Mouse (Mus musculus): ENCODE data around the gene B4galnt1. TPM values are rescaled to one million over a fixed set of nuclear protein-coding genes. Genes with fewer than 3 reads are reported as not detected.

Gene B4galnt1
- polyA plus RNA-seq, 1 experiment from 2014 or later = 27.2 TPM

DNA sequence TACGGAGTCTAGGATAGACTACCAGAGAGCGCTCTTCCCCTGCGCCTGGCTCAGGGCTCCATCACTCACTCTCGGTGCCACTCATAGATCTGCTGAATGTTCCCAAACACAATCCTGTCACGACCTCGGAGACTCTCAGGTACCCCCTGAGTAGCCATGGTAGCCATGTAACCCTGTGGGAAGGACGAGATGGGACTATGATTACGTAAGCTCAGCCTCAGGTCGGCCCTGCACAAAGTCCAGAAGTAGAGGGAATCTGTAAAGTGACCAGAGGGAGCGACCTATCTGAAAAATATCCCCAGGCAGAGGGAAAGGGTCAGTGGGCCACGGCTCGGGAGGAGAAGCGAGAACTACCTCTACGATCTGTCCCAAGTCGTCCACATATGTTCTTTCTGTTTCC is 20.5 kb downstream of the B4galnt1 start:
- no peak overlapping the region for H3K4me3 ChIP-seq (ENCODE audit: low read depth, low read length)
- no peaks in the 10 kb centered on the region for H3K36me3 ChIP-seq (replicated peaks; ENCODE audit: insufficient read depth, low read length)
- H3K27me3 ChIP-seq (ENCODE audit: insufficient read depth, low read length) = peaks cover 71% of the 10 kb centered on the region
- H3K4me1 ChIP-seq (ENCODE audit: insufficient read depth) = peaks cover 31% of the 10 kb centered on the region
- peak overlapping the region; percentile 13; the same call in 1 of the 2 replicates for H3K4me2 ChIP-seq (ENCODE audit: low read depth, low read length)
- no peaks in the 10 kb centered on the region; the same call in 1 of the 2 replicates for H3K9me3 ChIP-seq (ENCODE audit: low read length)
- no peak overlapping the region for H3K27ac ChIP-seq (ENCODE audit: low read depth)
- no peak for DNase-seq
- TF ChIP-seq EP300 (IDR thresholded peaks at IDR 0.05; ENCODE audit: low read depth) (no peak), CTCF (IDR thresholded peaks at IDR 0.05; ENCODE audit: low read depth) (no peak)
- no peak overlapping the region for H3K9ac ChIP-seq (replicated peaks)
- no peak for ATAC-seq
- WGBS (ENCODE audit: insufficient replicate concordance) = 67% methylated on average over 15 of the region's 15 CpGs

GRCm38 (mm10) chr10:127186451-127186850 is 21.4 kb downstream of the B4galnt1 start:
- peaks cover 31% of the 10 kb centered on the region for H3K4me1 ChIP-seq (ENCODE audit: insufficient read depth)
- no peak overlapping the region for H3K9ac ChIP-seq (replicated peaks)
- no peaks in the 10 kb centered on the region for H3K36me3 ChIP-seq (replicated peaks; ENCODE audit: insufficient read depth, low read length)
- TF ChIP-seq CTCF (IDR thresholded peaks at IDR 0.05; ENCODE audit: low read depth) (peak; percentile 73), EP300 (IDR thresholded peaks at IDR 0.05; ENCODE audit: low read depth) (no peak)
- no peaks in the 10 kb centered on the region; the same call in 1 of the 2 replicates for H3K9me3 ChIP-seq (ENCODE audit: low read length)
- WGBS (ENCODE audit: insufficient replicate concordance) = 53% methylated on average over 1 of the region's 1 CpGs
- H3K27me3 ChIP-seq (ENCODE audit: insufficient read depth, low read length) = peaks cover 62% of the 10 kb centered on the region
- H3K27ac ChIP-seq (ENCODE audit: low read depth) = no peak overlapping the region
- no peak overlapping the region for H3K4me3 ChIP-seq (ENCODE audit: low read depth, low read length)
- ATAC-seq (no peak), DNase-seq (no peak)
- H3K4me2 ChIP-seq (ENCODE audit: low read depth, low read length) = no peak overlapping the region

GRCm38 (mm10) chr10:127187371-127188078 is 22.5 kb downstream of the B4galnt1 start:
- no peak for DNase-seq
- no peak overlapping the region for H3K4me3 ChIP-seq (ENCODE audit: low read depth, low read length)
- no peak overlapping the region for H3K27ac ChIP-seq (ENCODE audit: low read depth)
- H3K27me3 ChIP-seq (ENCODE audit: insufficient read depth, low read length) = peaks cover 57% of the 10 kb centered on the region
- WGBS (ENCODE audit: insufficient replicate concordance) = 65% methylated on average over 10 of the region's 10 CpGs
- peaks cover 31% of the 10 kb centered on the region for H3K4me1 ChIP-seq (ENCODE audit: insufficient read depth)
- no peaks in the 10 kb centered on the region for H3K36me3 ChIP-seq (replicated peaks; ENCODE audit: insufficient read depth, low read length)
- no peak for TF ChIP-seq EP300 (IDR thresholded peaks at IDR 0.05; ENCODE audit: low read depth)
- no peaks in the 10 kb centered on the region; the same call in 1 of the 2 replicates for H3K9me3 ChIP-seq (ENCODE audit: low read length)
- no peak overlapping the region for H3K9ac ChIP-seq (replicated peaks)
- H3K4me2 ChIP-seq (ENCODE audit: low read depth, low read length) = peak overlapping the region; percentile 90
- no peak for ATAC-seq

- peak overlapping the region; percentile 63 for H3K9ac ChIP-seq (replicated peaks)
- DNase-seq = no peak
- H3K4me1 ChIP-seq (ENCODE audit: insufficient read depth) = peaks cover 31% of the 10 kb centered on the region
- no peaks in the 10 kb centered on the region; the same call in 1 of the 2 replicates for H3K9me3 ChIP-seq (ENCODE audit: low read length)
- H3K4me3 ChIP-seq (ENCODE audit: low read depth, low read length) = peak overlapping the region; percentile 60
- no peak for ATAC-seq
- no peak overlapping the region for H3K27ac ChIP-seq (ENCODE audit: low read depth)
- H3K4me2 ChIP-seq (ENCODE audit: low read depth, low read length) = peak overlapping the region; percentile 90
- no peak for TF ChIP-seq EP300 (IDR thresholded peaks at IDR 0.05; ENCODE audit: low read depth)
- no peak for TF ChIP-seq CTCF (IDR thresholded peaks at IDR 0.05; ENCODE audit: low read depth)
- peaks cover 53% of the 10 kb centered on the region for H3K27me3 ChIP-seq (ENCODE audit: insufficient read depth, low read length)
- H3K36me3 ChIP-seq (replicated peaks; ENCODE audit: insufficient read depth, low read length) = no peaks in the 10 kb centered on the region
- WGBS (ENCODE audit: insufficient replicate concordance) = 3% methylated on average over 20 of the region's 21 CpGs
Measured at GRCm38 (mm10) chr10:127188079-127188453, 23.0 kb downstream of the B4galnt1 start.

DNA sequence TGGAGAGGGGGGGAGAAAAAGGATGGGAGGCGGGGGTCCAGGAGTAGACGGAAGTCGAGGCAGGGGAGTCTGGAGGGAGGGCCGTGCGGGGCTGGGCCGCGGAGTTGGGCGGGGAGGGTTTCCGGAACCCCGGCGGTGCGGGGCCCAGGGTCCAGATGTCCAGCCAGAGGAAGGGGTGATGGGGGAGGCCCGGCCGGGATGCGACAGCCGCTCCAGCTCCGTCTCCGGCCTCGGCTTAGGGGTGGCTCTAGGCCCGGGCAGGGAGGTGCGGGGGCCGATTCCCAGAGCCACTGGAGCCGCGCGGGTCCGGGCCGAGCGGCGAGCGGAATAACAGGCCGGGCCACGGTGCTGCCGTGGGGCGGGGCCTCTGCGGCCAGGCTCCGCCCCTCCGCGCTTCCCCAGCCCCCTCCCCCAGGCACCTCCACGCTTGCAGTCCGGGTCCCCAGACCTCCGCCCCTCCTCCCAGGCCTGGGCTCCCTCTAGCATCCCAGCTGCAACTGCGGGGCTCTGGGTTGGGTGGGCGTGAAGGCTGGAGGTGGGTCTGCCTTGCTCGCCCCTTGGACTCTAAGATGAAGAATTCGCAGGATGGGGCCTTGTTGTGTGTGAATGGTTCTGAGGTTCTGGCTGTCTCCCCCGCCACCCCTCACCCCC is 23.6 kb downstream of the B4galnt1 start:
- Histone ChIP-seq H3K9ac (replicated peaks) (peak overlapping the region; percentile 63), H3K4me3 (ENCODE audit: low read depth, low read length) (peak overlapping the region; percentile 60), H3K27ac (ENCODE audit: low read depth) (peak overlapping the region; percentile 66), H3K4me1 (ENCODE audit: insufficient read depth) (peaks cover 31% of the 10 kb centered on the region), H3K27me3 (ENCODE audit: insufficient read depth, low read length) (peaks cover 48% of the 10 kb centered on the region), H3K36me3 (replicated peaks; ENCODE audit: insufficient read depth, low read length) (no peaks in the 10 kb centered on the region), H3K9me3 (ENCODE audit: low read length) (no peaks in the 10 kb centered on the region; the same call in 1 of the 2 replicates), H3K4me2 (ENCODE audit: low read depth, low read length) (peak overlapping the region; percentile 90)
- TF ChIP-seq CTCF (IDR thresholded peaks at IDR 0.05; ENCODE audit: low read depth) = no peak
- no peak for TF ChIP-seq EP300 (IDR thresholded peaks at IDR 0.05; ENCODE audit: low read depth)
- DNase-seq (peak; percentile 62), ATAC-seq (peak; percentile 58)
- under 1% methylated on average over 43 of the region's 46 CpGs for WGBS (ENCODE audit: insufficient replicate concordance)

- WGBS (ENCODE audit: insufficient replicate concordance) = 2% methylated on average over 25 of the region's 26 CpGs
- ATAC-seq (peak; percentile 66), DNase-seq (peak; percentile 59)
- Histone ChIP-seq H3K4me1 (ENCODE audit: insufficient read depth) (peaks cover 32% of the 10 kb centered on the region), H3K9ac (replicated peaks) (peak overlapping the region; percentile 63), H3K4me3 (ENCODE audit: low read depth, low read length) (peak overlapping the region; percentile 60), H3K36me3 (replicated peaks; ENCODE audit: insufficient read depth, low read length) (no peaks in the 10 kb centered on the region), H3K4me2 (ENCODE audit: low read depth, low read length) (peak overlapping the region; percentile 90), H3K27ac (ENCODE audit: low read depth) (peak overlapping the region; percentile 66), H3K27me3 (ENCODE audit: insufficient read depth, low read length) (peaks cover 42% of the 10 kb centered on the region), H3K9me3 (ENCODE audit: low read length) (no peaks in the 10 kb centered on the region; the same call in 1 of the 2 replicates)
- TF ChIP-seq CTCF (IDR thresholded peaks at IDR 0.05; ENCODE audit: low read depth) = no peak
- TF ChIP-seq EP300 (IDR thresholded peaks at IDR 0.05; ENCODE audit: low read depth) = 0 out of 2 replicates have a peak, but pooled peaks have one; percentile 27
Measured at GRCm38 (mm10) chr10:127189116-127189650, 24.2 kb downstream of the B4galnt1 start.
